Mouse (Mus musculus): ENCODE data around the gene St3gal4. TPM values are rescaled to one million over a fixed set of nuclear protein-coding genes. Genes with fewer than 3 reads are reported as not detected.

The St3gal4 gene
- polyA plus RNA-seq (2012; rRNA removed): 18.2 and 18.4 TPM in 2 replicates

DNA sequence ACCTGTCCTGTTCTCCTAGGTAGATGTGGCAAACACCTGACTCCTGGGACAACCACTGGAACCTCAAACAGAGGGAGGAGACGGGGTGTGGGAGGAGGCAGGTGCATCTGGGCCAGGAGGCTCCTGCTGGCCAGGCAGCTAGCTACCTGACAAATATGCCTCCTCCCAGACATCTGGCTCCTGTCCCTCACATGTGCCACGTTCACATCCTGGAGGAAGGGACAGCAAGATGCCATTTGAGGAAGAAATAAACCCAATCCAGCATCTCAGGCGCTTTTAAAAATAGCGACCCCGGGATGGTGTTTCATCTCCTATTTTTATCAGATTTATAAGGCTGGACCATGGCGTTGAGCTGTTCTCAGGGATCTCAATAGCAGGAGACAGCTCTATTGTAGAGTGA, at the start of gene St3gal4:
St3gal4 (minus strand) TSS at position 101 of the 400 bp plus-strand sequence.
- DNase-seq: no peak
- H3K4me3 ChIP-seq (replicated peaks; ENCODE audit: extremely low read depth, low read depth, low read length): no peak within 1 kb of the TSS
- WGBS: 67% methylated on average over 6 of the region's 6 CpGs
- TF ChIP-seq CTCF (IDR thresholded peaks at IDR 0.05; ENCODE audit: insufficient read depth, low read length) (no peak), POLR2A (IDR thresholded peaks at IDR 0.05; ENCODE audit: borderline replicate concordance, extremely low read depth, low read depth, low read length) (no peak)
- H3K4me1 ChIP-seq (ENCODE audit: control insufficient read depth, insufficient read depth, low read length): peaks cover 15% of the 10 kb centered on the region

DNA sequence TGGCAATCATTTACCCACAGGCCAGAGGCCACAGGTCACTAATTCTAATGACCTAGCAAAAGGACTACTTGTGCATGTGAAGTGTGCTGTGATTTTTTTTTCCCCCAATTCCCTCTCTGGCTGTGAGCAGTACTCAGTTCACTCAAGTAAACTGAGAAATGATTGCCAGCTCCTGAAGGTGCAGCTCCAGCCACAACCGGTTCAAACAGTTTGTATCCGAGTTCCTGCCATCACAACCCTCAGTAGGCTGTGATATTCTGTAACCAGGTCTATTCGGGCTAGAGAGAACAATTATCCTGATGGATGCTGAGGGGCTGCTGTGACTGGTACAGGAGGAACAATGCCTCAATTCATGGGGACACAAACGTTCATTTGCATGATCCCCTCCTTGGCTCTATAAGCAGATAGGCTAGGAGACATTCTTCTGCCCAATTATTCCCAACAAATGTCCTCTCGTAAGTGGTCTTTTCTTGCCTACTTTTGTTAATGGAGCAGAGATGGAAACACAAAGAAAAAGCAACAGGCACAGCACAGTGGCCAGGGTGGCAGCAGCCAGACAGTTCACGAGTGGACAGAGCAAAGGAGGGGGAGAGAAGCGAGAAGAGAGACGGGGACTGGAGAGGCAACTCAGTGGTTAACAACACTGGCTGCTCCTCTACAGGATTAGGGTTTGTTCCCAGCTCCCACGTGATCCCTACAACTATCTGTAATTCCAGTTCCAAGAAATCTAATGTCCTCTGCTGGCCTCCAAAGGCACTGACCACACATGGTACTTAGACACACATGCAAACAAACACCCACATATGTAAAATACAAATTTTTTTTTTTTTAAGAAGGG, 47.9 kb upstream of the St3gal4 start:
- no peak overlapping the region for H3K4me3 ChIP-seq (replicated peaks; ENCODE audit: extremely low read depth, low read depth, low read length)
- 67% methylated on average over 9 of the region's 9 CpGs for WGBS
- no peak for DNase-seq
- peaks cover 6% of the 10 kb centered on the region for H3K4me1 ChIP-seq (ENCODE audit: control insufficient read depth, insufficient read depth, low read length)
- no peak for TF ChIP-seq POLR2A (IDR thresholded peaks at IDR 0.05; ENCODE audit: borderline replicate concordance, extremely low read depth, low read depth, low read length)

DNA sequence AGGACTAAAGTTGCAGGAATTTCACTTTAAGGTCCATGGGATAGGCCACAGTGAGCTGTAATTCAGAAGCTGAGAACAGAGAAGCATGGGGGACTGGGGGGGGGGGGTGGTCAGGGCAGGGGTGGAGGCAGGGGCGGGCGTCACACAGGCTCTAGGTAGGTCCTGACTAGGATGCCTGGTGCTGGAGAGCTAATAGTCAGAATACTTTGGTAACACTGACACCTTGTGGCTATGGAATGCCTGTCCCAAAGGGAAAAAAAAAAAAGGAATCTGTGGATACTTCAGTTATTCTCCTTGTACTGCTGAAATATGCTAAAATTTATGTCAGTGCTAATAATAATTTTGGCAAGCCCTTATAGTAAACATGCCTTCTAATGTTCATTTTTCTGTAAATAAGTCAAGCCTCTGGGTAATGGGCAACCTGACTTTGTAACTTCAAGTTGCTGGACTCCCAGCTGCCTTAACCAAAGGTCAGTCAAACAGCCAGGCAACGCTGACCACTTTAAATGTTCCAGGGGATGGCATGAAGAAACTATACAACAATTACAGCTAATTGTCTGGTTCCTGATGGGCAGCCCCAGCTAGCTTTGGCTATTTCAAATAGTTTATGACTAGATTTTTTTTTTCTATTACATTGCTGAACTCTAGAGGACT, 47.2 kb upstream of the St3gal4 start:
- Histone ChIP-seq H3K4me3 (replicated peaks; ENCODE audit: extremely low read depth, low read depth, low read length) (no peak overlapping the region), H3K4me1 (ENCODE audit: control insufficient read depth, insufficient read depth, low read length) (peaks cover 6% of the 10 kb centered on the region)
- no peak for DNase-seq
- TF ChIP-seq POLR2A (IDR thresholded peaks at IDR 0.05; ENCODE audit: borderline replicate concordance, extremely low read depth, low read depth, low read length) (no peak), CTCF (IDR thresholded peaks at IDR 0.05; ENCODE audit: insufficient read depth, low read length) (peak; percentile 32; the same call in 1 of the 2 replicates)
- WGBS: 31% methylated on average over 3 of the region's 3 CpGs

DNA sequence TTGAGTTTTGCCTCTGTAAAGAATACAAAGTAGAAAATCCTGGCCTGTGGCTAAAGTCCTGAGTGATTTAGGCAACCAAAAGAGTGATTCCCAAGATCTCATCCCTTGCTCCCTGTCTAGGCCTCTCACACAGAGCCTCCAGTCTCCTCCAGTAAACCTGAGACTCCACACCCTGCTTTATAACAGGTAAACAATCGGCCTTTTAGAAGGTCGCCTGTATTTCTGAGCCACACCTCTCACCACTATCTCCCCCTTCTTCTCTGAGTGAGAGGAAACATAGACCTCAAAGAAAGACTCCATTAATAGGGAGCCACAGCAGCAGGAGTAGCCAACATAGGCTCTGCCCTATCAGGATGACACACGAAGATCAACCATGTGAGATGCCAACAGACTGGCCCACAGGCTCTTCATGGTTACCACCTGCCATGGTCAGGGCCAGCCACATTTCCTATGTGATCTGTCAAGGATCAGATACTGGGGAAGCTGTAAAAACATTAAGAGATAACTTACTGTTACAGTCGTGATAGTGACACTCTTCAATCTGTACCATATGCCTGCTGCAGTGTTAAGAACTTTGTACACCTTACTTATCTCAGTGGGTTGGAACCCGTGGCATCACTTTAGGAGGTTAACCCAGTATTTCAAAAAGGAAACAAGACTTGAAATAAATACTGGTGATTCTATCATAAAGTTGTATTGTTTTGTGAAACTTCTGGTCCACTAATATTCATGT, 45.2 kb upstream of the St3gal4 start:
- Histone ChIP-seq H3K4me1 (ENCODE audit: control insufficient read depth, insufficient read depth, low read length) (peaks cover 6% of the 10 kb centered on the region), H3K4me3 (replicated peaks; ENCODE audit: extremely low read depth, low read depth, low read length) (no peak overlapping the region)
- WGBS: 78% methylated on average over 5 of the region's 5 CpGs
- TF ChIP-seq POLR2A (IDR thresholded peaks at IDR 0.05; ENCODE audit: borderline replicate concordance, extremely low read depth, low read depth, low read length) (no peak), CTCF (IDR thresholded peaks at IDR 0.05; ENCODE audit: insufficient read depth, low read length) (no peak)
- no peak for DNase-seq

DNA sequence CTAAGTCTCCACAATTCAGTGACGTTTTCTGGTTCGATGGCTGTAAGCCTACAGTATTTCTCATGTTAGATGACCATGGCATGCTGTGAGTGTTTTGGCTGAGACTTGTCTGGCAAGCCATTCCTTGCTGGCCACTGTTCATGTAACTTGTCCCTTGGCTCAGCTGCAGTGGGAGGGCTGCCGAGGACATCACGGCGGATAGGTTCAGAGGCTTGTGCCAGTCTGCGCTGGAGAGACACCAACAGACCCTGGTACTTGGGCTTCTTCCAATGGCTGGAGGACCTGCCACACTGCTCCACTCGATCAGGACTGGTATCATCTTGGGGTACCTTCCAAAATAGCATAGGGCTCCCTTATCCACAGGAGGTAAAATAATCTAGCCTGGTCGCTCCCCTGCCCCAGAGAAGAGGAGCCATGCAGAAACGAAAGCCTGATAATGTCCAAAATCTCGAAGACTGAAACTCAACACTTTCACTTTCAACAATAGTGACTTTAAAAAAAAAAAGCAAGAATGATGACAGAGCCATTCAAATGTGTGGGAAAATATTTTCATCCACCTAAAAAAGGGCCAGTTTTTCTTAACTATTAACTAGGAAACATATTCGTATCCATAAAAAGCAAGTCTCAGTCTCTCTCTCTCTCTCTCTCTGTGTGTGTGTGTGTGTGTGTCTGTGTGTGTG, 44.1 kb upstream of the St3gal4 start:
- 50% methylated on average over 11 of the region's 11 CpGs for WGBS
- TF ChIP-seq POLR2A (IDR thresholded peaks at IDR 0.05; ENCODE audit: borderline replicate concordance, extremely low read depth, low read depth, low read length) (no peak), CTCF (IDR thresholded peaks at IDR 0.05; ENCODE audit: insufficient read depth, low read length) (no peak)
- Histone ChIP-seq H3K4me3 (replicated peaks; ENCODE audit: extremely low read depth, low read depth, low read length) (peak overlapping the region; percentile 7), H3K4me1 (ENCODE audit: control insufficient read depth, insufficient read depth, low read length) (peaks cover 6% of the 10 kb centered on the region)
- peak; percentile 39 for DNase-seq

DNA sequence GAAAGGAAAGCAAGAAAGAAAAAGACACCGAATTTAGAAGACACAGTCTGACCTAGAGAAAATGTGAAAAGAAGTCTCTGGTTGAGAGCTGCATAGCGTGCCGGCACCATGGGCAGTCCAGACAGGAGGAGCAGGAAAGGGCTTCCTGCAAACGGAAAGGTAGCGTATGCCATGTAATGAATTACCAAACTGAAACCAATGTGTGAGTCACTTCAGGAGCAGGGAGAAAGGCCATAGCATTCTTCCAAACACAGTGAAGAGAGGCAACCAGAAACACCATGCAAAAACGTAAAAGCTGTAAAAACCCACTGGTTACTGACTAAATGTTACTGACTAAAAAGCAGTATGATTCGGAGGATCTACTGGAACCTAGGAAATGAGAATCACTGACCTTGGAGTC, 42.7 kb upstream of the St3gal4 start:
- Histone ChIP-seq H3K4me3 (replicated peaks; ENCODE audit: extremely low read depth, low read depth, low read length) (no peak overlapping the region), H3K4me1 (ENCODE audit: control insufficient read depth, insufficient read depth, low read length) (peaks cover 7% of the 10 kb centered on the region)
- 71% methylated on average over 7 of the region's 7 CpGs for WGBS
- TF ChIP-seq CTCF (IDR thresholded peaks at IDR 0.05; ENCODE audit: insufficient read depth, low read length): no peak
- no peak for TF ChIP-seq POLR2A (IDR thresholded peaks at IDR 0.05; ENCODE audit: borderline replicate concordance, extremely low read depth, low read depth, low read length)
- DNase-seq: no peak

DNA sequence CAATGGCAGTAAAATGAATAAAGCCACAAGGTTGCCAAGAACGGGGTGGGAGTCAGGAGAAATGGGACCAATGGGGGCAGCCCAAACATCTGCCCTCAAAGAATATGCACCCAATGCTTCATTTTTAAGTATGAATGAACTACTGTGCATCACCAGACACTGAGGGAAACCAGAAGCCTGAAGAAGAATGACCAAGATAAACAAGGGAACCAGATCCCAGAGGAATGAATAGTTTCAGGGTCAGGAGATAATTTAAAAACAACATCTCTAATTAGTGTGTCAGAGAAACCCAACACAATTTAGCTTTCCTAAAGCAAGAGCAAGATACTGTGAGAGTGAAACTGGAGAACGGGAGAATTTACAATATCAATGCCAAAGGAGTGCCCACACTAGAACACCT, 41.6 kb upstream of the St3gal4 start:
- DNase-seq: no peak
- H3K4me3 ChIP-seq (replicated peaks; ENCODE audit: extremely low read depth, low read depth, low read length): no peak overlapping the region
- TF ChIP-seq POLR2A (IDR thresholded peaks at IDR 0.05; ENCODE audit: borderline replicate concordance, extremely low read depth, low read depth, low read length): no peak
- TF ChIP-seq CTCF (IDR thresholded peaks at IDR 0.05; ENCODE audit: insufficient read depth, low read length): no peak
- peaks cover 9% of the 10 kb centered on the region for H3K4me1 ChIP-seq (ENCODE audit: control insufficient read depth, insufficient read depth, low read length)
- WGBS: 74% methylated on average over 2 of the region's 2 CpGs

DNA sequence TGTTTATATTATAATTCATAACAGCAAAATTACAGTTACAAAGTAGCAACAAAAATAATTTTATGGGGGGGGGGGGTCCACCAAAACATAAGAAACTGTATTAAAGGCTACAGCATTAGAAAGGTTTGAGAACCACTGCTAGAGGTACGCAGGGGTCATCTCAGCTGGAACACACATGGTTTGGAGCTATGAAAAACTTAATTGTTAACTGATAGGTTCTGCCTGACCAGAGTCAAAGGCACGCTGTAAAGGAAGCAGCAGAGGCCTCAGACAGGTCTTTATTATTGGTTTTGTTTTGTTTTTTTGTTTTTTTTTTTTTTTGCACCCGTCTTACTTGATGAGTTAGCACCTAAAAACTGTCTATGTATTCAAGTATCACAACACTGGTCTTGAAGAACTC, 39.4 kb upstream of the St3gal4 start:
- WGBS: 93% methylated on average over 3 of the region's 3 CpGs
- Histone ChIP-seq H3K4me3 (replicated peaks; ENCODE audit: extremely low read depth, low read depth, low read length) (no peak overlapping the region), H3K4me1 (ENCODE audit: control insufficient read depth, insufficient read depth, low read length) (peaks cover 7% of the 10 kb centered on the region)
- DNase-seq: no peak
- TF ChIP-seq POLR2A (IDR thresholded peaks at IDR 0.05; ENCODE audit: borderline replicate concordance, extremely low read depth, low read depth, low read length) (no peak), CTCF (IDR thresholded peaks at IDR 0.05; ENCODE audit: insufficient read depth, low read length) (no peak)

DNA sequence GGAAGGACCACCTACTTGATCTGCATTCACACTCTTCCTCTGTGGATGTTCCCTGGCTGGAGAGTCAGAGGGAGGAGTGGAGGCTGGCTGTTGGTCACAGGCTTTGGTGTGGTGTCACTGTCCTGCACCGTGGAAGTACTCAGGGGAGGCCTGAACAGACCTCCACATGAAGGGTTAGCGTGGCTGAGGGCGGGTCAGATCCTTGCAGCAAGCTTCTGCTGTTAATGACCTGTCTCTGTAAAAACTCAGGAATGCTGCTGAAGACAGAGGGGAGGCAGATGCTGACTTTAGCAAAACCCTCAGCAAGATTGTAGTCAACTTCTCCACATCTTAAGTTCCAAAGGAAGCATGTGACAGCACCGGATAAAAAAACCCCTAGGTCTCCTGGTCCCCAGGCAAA, 37.8 kb upstream of the St3gal4 start:
- WGBS: 73% methylated on average over 4 of the region's 4 CpGs
- H3K4me1 ChIP-seq (ENCODE audit: control insufficient read depth, insufficient read depth, low read length): 0 out of 2 replicates have a peak, but pooled peaks cover 3% of the 10 kb centered on the region
- TF ChIP-seq CTCF (IDR thresholded peaks at IDR 0.05; ENCODE audit: insufficient read depth, low read length) (no peak), POLR2A (IDR thresholded peaks at IDR 0.05; ENCODE audit: borderline replicate concordance, extremely low read depth, low read depth, low read length) (no peak)
- H3K4me3 ChIP-seq (replicated peaks; ENCODE audit: extremely low read depth, low read depth, low read length): no peak overlapping the region
- no peak for DNase-seq

Measured in lung, adult 2 months (tissue).